Mouse (Mus musculus): ENCODE measurements at regions not wholly inside any gene's neighbourhood (a gene's known extent, or its start where the extent isn't known, plus 50 kb on each side); places are given as distances from the start of the nearest gene placed in this dataset.

DNA sequence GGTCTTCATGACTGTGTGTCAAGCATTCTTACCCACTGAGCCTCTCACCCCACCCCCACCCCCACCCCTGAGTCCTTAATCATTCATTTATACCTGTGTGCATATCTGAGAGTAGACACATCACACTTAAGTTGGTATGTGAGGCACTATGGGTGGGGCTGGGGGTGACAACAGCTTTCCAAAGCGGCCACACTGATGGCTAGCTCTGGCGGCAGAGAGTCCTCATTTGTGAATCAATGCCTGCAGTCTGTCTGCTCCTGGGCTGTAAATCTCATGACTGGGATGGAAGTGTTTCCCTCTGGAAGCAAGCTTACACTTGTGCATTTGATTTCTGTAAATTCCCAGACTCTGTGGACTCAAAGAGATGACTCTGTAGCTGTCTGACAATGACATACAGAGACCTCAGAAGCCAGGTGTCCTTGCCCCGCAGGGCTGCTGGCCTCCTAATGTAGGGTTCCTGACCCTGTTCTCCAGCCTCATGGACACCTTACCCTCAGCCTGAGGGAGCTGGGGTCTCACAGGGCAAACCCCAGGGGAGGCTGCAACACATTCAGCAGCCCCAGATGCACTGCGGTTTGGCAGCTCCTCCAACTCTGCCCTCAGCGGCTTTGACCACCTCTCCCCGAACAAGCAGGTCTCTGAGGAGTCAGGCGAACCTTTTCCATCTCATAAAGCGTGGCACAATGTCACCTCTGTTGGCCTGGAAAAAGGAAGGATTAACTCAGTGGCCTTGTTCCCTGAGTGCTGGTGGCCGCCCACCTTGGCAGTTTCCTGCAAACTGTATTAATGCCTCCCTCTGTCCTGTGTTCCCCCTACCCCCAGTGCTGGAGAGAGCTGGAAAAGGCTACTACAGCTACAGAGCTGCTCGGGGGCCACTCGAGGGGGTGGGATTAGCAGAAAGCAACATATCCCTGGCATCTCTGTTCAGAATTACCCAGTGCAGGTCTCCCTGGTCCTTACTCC, 439.4 kb downstream of the Rps24 start:
- TF ChIP-seq POLR2A (IDR thresholded peaks at IDR 0.05; ENCODE audit: borderline replicate concordance, extremely low read depth, insufficient read depth, insufficient read length, poor library complexity, severe bottlenecking) (no peak), CTCF (IDR thresholded peaks at IDR 0.05; ENCODE audit: borderline replicate concordance, extremely low read depth, insufficient read depth, insufficient read length) (no peak)

Data from brain, embryonic 14.5 days (tissue).